In the genomic region with DNA sequence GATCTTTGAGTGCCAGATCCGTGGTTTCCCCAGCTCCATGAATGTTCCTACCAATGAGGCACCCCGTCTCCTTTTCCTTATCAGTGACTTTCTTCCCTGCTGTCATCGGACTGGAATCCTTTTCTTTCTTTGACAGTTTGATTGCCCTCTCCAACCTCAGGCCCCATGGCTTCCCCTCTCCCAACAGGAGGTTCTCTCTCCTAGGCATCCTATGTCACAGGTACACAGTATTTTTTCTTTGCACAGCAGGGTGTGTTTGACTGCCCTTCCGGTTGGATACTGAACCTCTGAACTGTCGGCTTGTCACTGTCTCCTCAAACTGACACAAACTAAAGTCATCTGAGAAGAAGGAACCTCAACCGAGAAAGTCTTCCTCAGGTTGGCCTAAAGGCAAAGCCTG, we compare ENCODE assay signal across 21 mouse cellular contexts. TPM values are rescaled to one million over a fixed set of nuclear protein-coding genes. Genes with fewer than 3 reads are reported as not detected.
A peak's percentile ranks its signal among the peaks of the same experiment; 100 is the strongest.
DNase-seq lines count a peak whose midpoint lies in the region; ATAC-seq and TF ChIP-seq lines count a peak whose summit lies in the region.
"Had no signal": no experiment of that assay in that cellular context is flagged by ENCODE, and none has a peak within 500 bp of the region (broad histone marks: within the 10 kb centered on the region; RNA-seq: fewer than 3 reads in every experiment).

No protein-coding gene starts in this region.

- ATAC-seq in heart, embryonic 13.5 days (ENCODE audit: extremely low read depth, insufficient number of reproducible peaks, low FRiP score, low TSS enrichment): no peak
- peak; percentile 65 for ATAC-seq in intestine, embryonic 15.5 days
- ATAC-seq: activated CD4-positive, CD25-positive, alpha-beta regulatory T cell, adult 4 months; forebrain, embryonic 13.5 days; forebrain, embryonic 15.5 days had no signal

- H3K27ac ChIP-seq in heart, embryonic 10.5 days: peak overlapping the region; percentile 60; the same call in 1 of the 2 replicates
- H3K27ac ChIP-seq in heart, embryonic 13.5 days (replicated peaks): peak overlapping the region; percentile 7; the same call in 1 of the 2 replicates
- 0 out of 2 replicates have a peak overlapping the region, but pooled peaks have one; percentile 32 for H3K27ac ChIP-seq in intestine, embryonic 15.5 days
- H3K27ac ChIP-seq in left cerebral cortex, adult 2 months: no peak overlapping the region
- H3K27ac ChIP-seq: embryonic facial prominence, embryonic 10.5 days; embryonic facial prominence, embryonic 12.5 days; forebrain, embryonic 13.5 days; forebrain, embryonic 15.5 days had no signal

- peaks cover 45% of the 10 kb centered on the region for H3K4me1 ChIP-seq in heart, embryonic 10.5 days
- peaks cover 47% of the 10 kb centered on the region for H3K4me1 ChIP-seq in heart, embryonic 13.5 days
- peaks cover 10% of the 10 kb centered on the region for H3K4me1 ChIP-seq in intestine, embryonic 15.5 days (replicated peaks)

- WGBS in heart, embryonic 10.5 days: 11% methylated on average over 6 of the region's 6 CpGs
- WGBS in heart, embryonic 13.5 days: 13% methylated on average over 6 of the region's 6 CpGs
- 37% methylated on average over 6 of the region's 6 CpGs for WGBS in intestine, embryonic 15.5 days

- no peaks in the 10 kb centered on the region for H3K9me3 ChIP-seq in heart, embryonic 10.5 days
- H3K9me3 ChIP-seq in heart, embryonic 13.5 days: no peaks in the 10 kb centered on the region
- no peaks in the 10 kb centered on the region for H3K9me3 ChIP-seq in intestine, embryonic 15.5 days
- H3K9me3 ChIP-seq: embryonic facial prominence, embryonic 10.5 days; embryonic facial prominence, embryonic 12.5 days; forebrain, embryonic 13.5 days; forebrain, embryonic 15.5 days had no signal

- DNase-seq in heart, embryonic 10.5 days (ENCODE audit: low spot score): no peak
- DNase-seq in heart, postnatal 10 days: no peak
- DNase-seq in heart, postnatal 14 days: no peak
- peak; percentile 58 for DNase-seq in R1 (ENCODE audit: low read depth, low spot score)
- DNase-seq in left cerebral cortex, postnatal 4 days: no peak
- DNase-seq in left cerebral cortex, adult 2 months (ENCODE audit: extremely low spot score in 1 of 2, low spot score in 2 of 2): no peak
- DNase-seq: adrenal gland, adult 8-10 months; adrenal gland, postnatal 14 days; adrenal gland, postnatal 36 days; cerebellum, adult 11-12 months; cerebellum, adult 2 months; cerebellum, adult 9-10 months; cerebellum, postnatal 10 days; cerebellum, postnatal 25 days had no signal

- no peak overlapping the region for H3K9ac ChIP-seq in heart, embryonic 13.5 days
- H3K9ac ChIP-seq in intestine, embryonic 15.5 days: no peak overlapping the region
- H3K9ac ChIP-seq: embryonic facial prominence, embryonic 12.5 days; forebrain, embryonic 13.5 days; forebrain, embryonic 15.5 days had no signal

- no peaks in the 10 kb centered on the region for H3K27me3 ChIP-seq in heart, embryonic 10.5 days (ENCODE audit: insufficient read depth, poor library complexity, severe bottlenecking)
- no peaks in the 10 kb centered on the region for H3K27me3 ChIP-seq in heart, embryonic 13.5 days (replicated peaks)
- no peaks in the 10 kb centered on the region for H3K27me3 ChIP-seq in intestine, embryonic 15.5 days (replicated peaks)
- H3K27me3 ChIP-seq: embryonic facial prominence, embryonic 12.5 days; forebrain, embryonic 13.5 days; forebrain, embryonic 15.5 days had no signal

- intact Hi-C loops in heart, postnatal 10 days (cut with DNase I): no loop called here
- intact Hi-C loops in heart, postnatal 14 days (cut with DNase I): no loop called here
- intact Hi-C loops in left cerebral cortex, postnatal 4 days (cut with DNase I): no loop called here
- intact Hi-C loops in left cerebral cortex, adult 2 months (cut with DNase I): loop anchor here (10.0 kb wide), 1 partner anchor 525 kb away; no protein-coding TSS in a partner anchor

- H3K4me2 ChIP-seq in heart, embryonic 13.5 days: 0 out of 2 replicates have a peak overlapping the region, but pooled peaks have one; percentile 6
- no peak overlapping the region for H3K4me2 ChIP-seq in intestine, embryonic 15.5 days (replicated peaks)
- H3K4me2 ChIP-seq: embryonic facial prominence, embryonic 12.5 days; forebrain, embryonic 13.5 days; forebrain, embryonic 15.5 days had no signal

- H3K36me3 ChIP-seq in heart, embryonic 10.5 days: no peaks in the 10 kb centered on the region
- no peaks in the 10 kb centered on the region for H3K36me3 ChIP-seq in heart, embryonic 13.5 days
- no peaks in the 10 kb centered on the region for H3K36me3 ChIP-seq in intestine, embryonic 15.5 days
- H3K36me3 ChIP-seq: embryonic facial prominence, embryonic 10.5 days; embryonic facial prominence, embryonic 12.5 days; forebrain, embryonic 15.5 days had no signal

- TF ChIP-seq CTCF in left cerebral cortex, adult 2 months (IDR thresholded peaks at IDR 0.05): no peak

- no peak overlapping the region for H3K4me3 ChIP-seq in heart, embryonic 10.5 days
- H3K4me3 ChIP-seq in heart, embryonic 13.5 days: no peak overlapping the region
- no peak overlapping the region for H3K4me3 ChIP-seq in intestine, embryonic 15.5 days (replicated peaks)
- no peak overlapping the region for H3K4me3 ChIP-seq in left cerebral cortex, adult 2 months
- H3K4me3 ChIP-seq: embryonic facial prominence, embryonic 10.5 days; embryonic facial prominence, embryonic 12.5 days; forebrain, embryonic 13.5 days; forebrain, embryonic 15.5 days had no signal

RNA-seq across cellular contexts. Expression of a gene that starts 50.3 kb away (rescaled TPM):
- 2,990 and 4,096 TPM in 2 replicates for polyA plus RNA-seq in heart, embryonic 10.5 days (2016; fragmentation: Nextera tagmentation; extraction: Ambion mirVana)
- 1,000 to 10,000 TPM; 9,258 to 9,439 TPM for total RNA-seq in heart, postnatal 10 days (2021)
- polyA plus RNA-seq in heart, embryonic 13.5 days (2015; fragmentation: Nextera tagmentation; extraction: Ambion mirVana): 3,954 and 4,354 TPM in 2 replicates
- total RNA-seq in heart, postnatal 14 days (2021): over 10,000 TPM; 11,169 to 11,475 TPM
- 994 and 1,099 TPM in 2 replicates for polyA plus RNA-seq in intestine, embryonic 15.5 days (2015; fragmentation: Nextera tagmentation; extraction: Ambion mirVana)
- 100 to 1,000 TPM; 147 to 152 TPM for total RNA-seq in left cerebral cortex, postnatal 4 days (2021)
- total RNA-seq in left cerebral cortex, adult 2 months (2021): 100 to 1,000 TPM; 223 to 236 TPM

Comparison
In these comparisons a context has a peak if more than half of its experiments do, and no peak if none do; other contexts are left out.
1. RNA of a gene that starts 50.3 kb away (total RNA-seq): 11,169 to 11,475 TPM in heart, postnatal 14 days and 9,258 to 9,439 TPM in heart, postnatal 10 days; 223 to 236 TPM in left cerebral cortex, adult 2 months and 147 to 152 TPM in left cerebral cortex, postnatal 4 days; every median in the first group is over 10 times any median in the second.